Mouse (Mus musculus) MEL (cell line): ENCODE results near the gene Myh6. TPM values are rescaled to one million over a fixed set of nuclear protein-coding genes. Genes with fewer than 3 reads are reported as not detected.

Experiments used
- DNase-seq: peaks from one replicate; pipeline ENCODE4 v3.0.0; 2011; ENCODE audit warnings: low read depth, low spot score
- H3K27ac ChIP-seq: 2 replicates; pipeline ENCODE4 v1.5.1; 2012; ENCODE audit warnings: low read depth, mild to moderate bottlenecking, control low read depth, low read length, moderate library complexity; ENCODE audit not compliant: control insufficient read depth
- H3K27me3 ChIP-seq, 2 experiments: fragments of 150-350 bp in 1 of 2; sonication (generic) in 1 of 2; 2 replicates each; pipeline ENCODE4 v1.6.1; 2012; ENCODE audit warnings: low read length in 2 of 2, mild to moderate bottlenecking in 2 of 2, improper control_type of control experiment in 1 of 2, moderate library complexity in 1 of 2; ENCODE audit not compliant: insufficient read depth in 2 of 2, control insufficient read depth in 1 of 2
- H3K36me3 ChIP-seq, 2 experiments: 2 replicates each; pipeline ENCODE4 v1.6.1; 2012 to 2014; ENCODE audit warnings: low read length in 2 of 2, improper control_type of control experiment in 1 of 2, inconsistent platforms in 1 of 2, mild to moderate bottlenecking in 1 of 2; ENCODE audit not compliant: insufficient read depth in 2 of 2, control insufficient read depth in 1 of 2
- H3K4me1 ChIP-seq, 2 experiments: fragments of 150-350 bp in 1 of 2; sonication (generic) in 1 of 2; 2 replicates each; pipeline ENCODE4 v1.6.1; 2012; ENCODE audit warnings: low read length in 2 of 2, improper control_type of control experiment in 1 of 2, mild to moderate bottlenecking in 1 of 2; ENCODE audit not compliant: insufficient read depth in 2 of 2, control insufficient read depth in 1 of 2
- H3K4me3 ChIP-seq, 2 experiments: fragments of 150-350 bp in 1 of 2; sonication (generic) in 1 of 2; 2 replicates each; pipeline ENCODE4 v1.5.1; 2012; ENCODE audit warnings: low read depth in 2 of 2, low read length in 2 of 2, mild to moderate bottlenecking in 2 of 2, moderate library complexity in 2 of 2, control low read depth in 1 of 2, improper control_type of control experiment in 1 of 2; ENCODE audit not compliant: control insufficient read depth in 1 of 2, insufficient read depth in 1 of 2
- H3K79me2 ChIP-seq: 2 replicates; pipeline ENCODE4 v1.6.1; 2012; ENCODE audit warnings: mild to moderate bottlenecking, low read length, moderate library complexity; ENCODE audit not compliant: control insufficient read depth, poor library complexity, insufficient read depth
- H3K9ac ChIP-seq: 2 replicates; pipeline ENCODE4 v1.6.1; 2012; ENCODE audit warnings: low read depth, mild to moderate bottlenecking, control low read depth, low read length, moderate library complexity; ENCODE audit not compliant: control insufficient read depth, poor library complexity, severe bottlenecking
- H3K9me3 ChIP-seq: fragments of 150-350 bp; sonication (generic); replicated peaks from 2 replicates; pipeline ENCODE4 v1.6.1; 2012; ENCODE audit warnings: mild to moderate bottlenecking, low read length, improper control_type of control experiment, moderate library complexity; ENCODE audit not compliant: insufficient read depth
- CHD2 ChIP-seq: IDR thresholded peaks from 2 replicates; pipeline ENCODE4 v1.6.1; 2011; ENCODE audit warnings: low read length, improper control_type of control experiment
- CTCF ChIP-seq, 3 experiments: IDR thresholded peaks in 2 of 3; conservative IDR thresholded peaks in 1 of 3; 2 replicates each; pipeline ENCODE4 v1.5.1; 2011 to 2012; ENCODE audit warnings: low read length in 3 of 3, low read depth in 2 of 3, mild to moderate bottlenecking in 2 of 3, improper control_type of control experiment in 1 of 3, inconsistent platforms in 1 of 3, mixed read lengths in 1 of 3, moderate library complexity in 1 of 3; ENCODE audit not compliant: control insufficient read depth in 1 of 3, insufficient read depth in 1 of 3, poor library complexity in 1 of 3, severe bottlenecking in 1 of 3
- ETS1 ChIP-seq: IDR thresholded peaks from 2 replicates; pipeline ENCODE4 v1.6.1; 2012; ENCODE audit warnings: low read depth, mild to moderate bottlenecking, inconsistent platforms, low read length, improper control_type of control experiment, moderate library complexity
- GATA1 ChIP-seq: IDR thresholded peaks from 2 replicates; pipeline ENCODE4 v1.6.1; 2011; ENCODE audit warnings: low read depth, low read length, improper control_type of control experiment
- HCFC1 ChIP-seq: IDR thresholded peaks from 2 replicates; pipeline ENCODE4 v1.6.1; 2012; ENCODE audit warnings: low read depth, mild to moderate bottlenecking, inconsistent platforms, low read length, improper control_type of control experiment, moderate library complexity
- MXI1 ChIP-seq: IDR thresholded peaks from 2 replicates; pipeline ENCODE4 v1.6.1; 2011; ENCODE audit warnings: mild to moderate bottlenecking, low read depth, low read length, improper control_type of control experiment
- POLR2A ChIP-seq, 2 experiments: IDR thresholded peaks; 2 replicates each; pipeline ENCODE4 v1.6.1; 2011 to 2012; ENCODE audit warnings: low read length in 2 of 2, mild to moderate bottlenecking in 2 of 2, control low read depth in 1 of 2, improper control_type of control experiment in 1 of 2, low read depth in 1 of 2, moderate library complexity in 1 of 2; ENCODE audit not compliant: control insufficient read depth in 1 of 2, insufficient read depth in 1 of 2, poor library complexity in 1 of 2
- POLR2AphosphoS5 ChIP-seq: IDR thresholded peaks from 2 replicates; pipeline ENCODE4 v1.6.1; 2012; ENCODE audit warnings: low read depth, borderline replicate concordance, mild to moderate bottlenecking, inconsistent platforms, low read length, moderate library complexity, mixed read lengths
- RCOR1 ChIP-seq: IDR thresholded peaks from 2 replicates; pipeline ENCODE4 v1.6.1; 2012; ENCODE audit warnings: low read depth, mild to moderate bottlenecking, inconsistent platforms, low read length, improper control_type of control experiment
- SIN3A ChIP-seq: IDR thresholded peaks from 2 replicates; pipeline ENCODE4 v1.6.1; 2012; ENCODE audit warnings: low read length, improper control_type of control experiment, inconsistent platforms
- TBP ChIP-seq: IDR thresholded peaks from 2 replicates; pipeline ENCODE4 v1.8.0; 2011; ENCODE audit warnings: low read depth, low read length, improper control_type of control experiment
- TCF12 ChIP-seq: IDR thresholded peaks from 2 replicates; pipeline ENCODE4 v1.6.1; 2014; ENCODE audit warnings: low read depth, mild to moderate bottlenecking, inconsistent platforms, low read length, improper control_type of control experiment, moderate library complexity
- USF1 ChIP-seq: IDR thresholded peaks from 2 replicates; pipeline ENCODE4 v1.6.1; 2014; ENCODE audit warnings: low read depth, mild to moderate bottlenecking, inconsistent platforms, low read length, improper control_type of control experiment, moderate library complexity
- ZMIZ1 ChIP-seq: IDR thresholded peaks from 2 replicates; pipeline ENCODE4 v1.6.1; 2012; ENCODE audit warnings: low read depth, mild to moderate bottlenecking, inconsistent platforms, low read length, improper control_type of control experiment, moderate library complexity
- polyA plus RNA-seq, 2 experiments: library from polyadenylated mRNA; stranded (reverse) in 1 of 2; unstranded in 1 of 2; fragments of >175 nt in 1 of 2; fragments of >200 nt in 1 of 2; gene quantifications; 2 replicates each; pipeline versions ENCODE4 v1.2.1 to v1.2.4; 2012; ENCODE audit warnings: low replicate concordance in 2 of 2, low read depth in 1 of 2; ENCODE audit not compliant: insufficient read length in 2 of 2, insufficient read depth in 1 of 2, missing spikeins in 1 of 2
- total RNA-seq: library from RNA; depleted of rRNA; stranded (reverse); fragments of 300-350 nt; gene quantifications from 2 replicates; pipeline ENCODE4 v1.2.3, GENCODE M21; 2012

The Myh6 gene
- total and polyA plus RNA-seq, 3 experiments: not detected

DNA sequence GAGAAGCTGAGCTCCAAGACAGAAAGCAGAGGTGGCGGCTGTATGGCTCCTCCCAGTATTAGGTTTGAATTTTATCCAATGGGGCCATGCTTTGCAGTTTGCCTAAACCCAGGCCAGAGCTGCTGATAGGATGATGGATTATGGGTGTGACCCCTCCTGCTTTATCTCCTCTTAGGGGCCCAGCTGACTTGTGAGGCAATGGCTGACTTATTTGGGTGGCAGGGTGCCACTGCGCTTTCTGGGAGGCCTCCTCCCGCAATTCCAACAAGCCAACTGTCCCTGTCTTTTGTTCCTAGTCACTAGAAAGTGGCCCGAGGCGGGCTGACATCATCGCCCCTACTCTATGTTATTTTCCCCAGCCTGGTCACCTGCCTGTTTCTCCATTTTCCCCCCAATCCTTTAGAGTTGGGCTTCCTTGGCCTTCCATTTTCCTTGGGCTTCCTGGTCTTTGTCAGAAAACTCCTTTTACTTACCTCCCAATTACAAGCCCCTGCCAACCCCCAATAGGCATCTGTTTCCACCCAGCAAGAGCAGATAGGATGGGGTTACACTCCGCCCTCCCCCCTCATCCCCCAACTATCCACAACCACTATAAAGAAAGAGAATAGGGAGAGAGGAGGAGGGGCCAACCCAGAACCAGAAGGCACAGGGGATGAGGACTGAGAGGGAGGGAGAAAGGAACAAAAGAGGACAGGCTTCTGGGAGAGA, 41.9 kb downstream of the Myh6 start:
- H3K9ac ChIP-seq: peak overlapping the region; percentile 57
- H3K36me3 ChIP-seq: no peaks in the 10 kb centered on the region; a peak in 1 of 4 replicates
- H3K79me2 ChIP-seq: no peaks in the 10 kb centered on the region
- H3K4me3 ChIP-seq: peak overlapping the region; percentile 45 to 66
- DNase-seq: peak; percentile 86
- no peaks in the 10 kb centered on the region for H3K9me3 ChIP-seq
- H3K27me3 ChIP-seq: peaks cover 3 to 4% of the 10 kb centered on the region in 2 experiments
- TF ChIP-seq POLR2AphosphoS5 (no peak), TCF12 (0 out of 2 replicates have a peak, but pooled peaks have one; percentile 20), SIN3A (peak; percentile 57), POLR2A (IDR thresholded peaks at IDR 0.05; ENCODE audit: control insufficient read depth in 1 of 2, insufficient read depth in 1 of 2, low read depth in 1 of 2, low read length in 2 of 2, poor library complexity in 1 of 2) (0 out of 4 replicates have a peak, but pooled peaks of 1 of the 2 experiments have one; percentile 3), TBP (0 out of 2 replicates have a peak, but pooled peaks have one; percentile 27), RCOR1 (no peak), ETS1 (peak; percentile 89), MXI1 (0 out of 2 replicates have a peak, but pooled peaks have one; percentile 29), CTCF (IDR thresholded peaks at IDR 0.05 in 2 of 3, conservative IDR thresholded peaks at IDR 0.05 in 1 of 3; ENCODE audit: control insufficient read depth in 1 of 3, insufficient read depth in 1 of 3, low read depth in 2 of 3, low read length in 3 of 3, poor library complexity in 1 of 3, severe bottlenecking in 1 of 3) (no peak), GATA1 (peak; percentile 71), ZMIZ1 (no peak), USF1 (peak; percentile 69; the same call in 1 of the 2 replicates), HCFC1 (peak; percentile 55; the same call in 1 of the 2 replicates)
- TF ChIP-seq, all 39 proteins: peak for 9
- Histone ChIP-seq H3K27ac (no peak overlapping the region), H3K4me1 (peaks cover 8 to 9% of the 10 kb centered on the region in 2 experiments)

DNA sequence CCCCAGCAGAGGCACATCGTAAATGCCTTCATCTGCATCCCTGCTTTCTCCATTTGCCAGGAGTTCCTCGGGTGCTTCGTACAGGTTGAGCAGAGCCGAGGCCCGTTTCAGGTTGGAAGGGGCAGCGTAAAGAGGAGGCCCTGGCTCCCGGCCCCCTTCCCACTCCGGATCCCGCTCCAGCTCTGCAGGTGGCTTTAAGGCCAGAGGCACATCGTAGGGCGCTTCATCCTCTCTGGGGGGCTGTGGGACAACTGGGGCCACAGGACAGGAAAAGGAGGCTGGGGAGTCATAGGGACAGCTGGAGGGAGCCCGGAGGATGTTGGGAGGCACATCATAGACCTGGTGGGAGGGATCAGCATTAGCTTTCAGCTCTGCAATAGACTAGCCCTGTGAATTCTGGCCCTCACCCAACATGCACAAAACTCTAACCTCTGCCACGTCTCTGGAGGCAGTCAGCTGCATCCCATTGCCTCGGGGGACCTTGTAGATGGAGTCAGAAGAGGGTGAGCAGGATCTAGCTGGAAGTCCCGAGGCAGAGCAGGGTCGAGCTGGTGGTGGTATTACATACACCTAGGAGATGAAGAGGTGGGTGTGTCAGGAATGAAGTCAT, 46.5 kb downstream of the Myh6 start:
- Histone ChIP-seq H3K9me3 (no peaks in the 10 kb centered on the region), H3K9ac (no peak overlapping the region), H3K36me3 (no peaks in the 10 kb centered on the region; a peak in 1 of 4 replicates), H3K4me3 (no peak overlapping the region), H3K27me3 (peaks cover 4% of the 10 kb centered on the region in 2 experiments; a peak in 2 of 4 replicates), H3K27ac (no peak overlapping the region), H3K79me2 (no peaks in the 10 kb centered on the region), H3K4me1 (peaks cover 8 to 9% of the 10 kb centered on the region in 2 experiments)
- TF ChIP-seq POLR2AphosphoS5 (no peak), SIN3A (no peak), CHD2 (no peak)
- DNase-seq: no peak
